Mouse (Mus musculus): Measurements from ENCODE around the gene Rbbp8nl. TPM values are rescaled to one million over a fixed set of nuclear protein-coding genes. Genes with fewer than 3 reads are reported as not detected.

Rbbp8nl gene
- total RNA-seq, 2 experiments from 2014 or later = not detected

GRCm38 (mm10) chr2:180291566-180291965, 1.9 kb upstream of the Rbbp8nl start:
- intact Hi-C loops (cut with DNase I) = no loop called here
- DNase-seq (ENCODE audit: low spot score in 2 of 2) = no peak

- intact Hi-C loops (cut with DNase I) = no loop called here
These were observed 824 bp upstream of the Rbbp8nl start for GRCm38 (mm10) chr2:180290503-180290902.

GRCm38 (mm10) chr2:180288966-180289365, 713 bp downstream of the Rbbp8nl start:
- no peak for DNase-seq (ENCODE audit: low spot score in 2 of 2)
- intact Hi-C loops (cut with DNase I) = no loop called here

More at GRCm38 (mm10) chr2:180290503-180290902, 824 bp upstream of the Rbbp8nl start:
- no peak for DNase-seq (ENCODE audit: low spot score in 2 of 2)

- intact Hi-C loops (cut with DNase I) = loop anchor here (10.0 kb wide), 1 partner anchor 495 kb away; the partner anchor contains the start of gene Bhlhe23
- no peak for DNase-seq (ENCODE audit: low spot score in 2 of 2)
These were observed 10.4 kb downstream of the Rbbp8nl start for GRCm38 (mm10) chr2:180279321-180279720.

GRCm38 (mm10) chr2:180277773-180278320, 11.8 kb downstream of the Rbbp8nl start:
- intact Hi-C loops (cut with DNase I) = loop anchor here (10.0 kb wide), 1 partner anchor 497 kb away; the partner anchor contains the start of gene Bhlhe23
- no peak for DNase-seq (ENCODE audit: low spot score in 2 of 2)

- DNase-seq (ENCODE audit: low spot score in 2 of 2) = no peak
These were observed 12.8 kb downstream of the Rbbp8nl start for GRCm38 (mm10) chr2:180276851-180277259.

GRCm38 (mm10) chr2:180276385-180276784, 13.3 kb downstream of the Rbbp8nl start:
- intact Hi-C loops (cut with DNase I) = loop anchor here (1.0 to 10.0 kb wide), 2 partner anchors 71 to 498 kb away; partner anchors contain the start of gene Bhlhe23
- DNase-seq (ENCODE audit: low spot score in 2 of 2) = no peak

More at GRCm38 (mm10) chr2:180276851-180277259, 12.8 kb downstream of the Rbbp8nl start:
- intact Hi-C loops (cut with DNase I) = loop anchor here (1.0 to 10.0 kb wide), 2 partner anchors 70 to 498 kb away; partner anchors contain the start of gene Bhlhe23

GRCm38 (mm10) chr2:180275836-180276235, 13.8 kb downstream of the Rbbp8nl start:
- peak; percentile 77 to 83 for DNase-seq (ENCODE audit: low spot score in 2 of 2)
- intact Hi-C loops (cut with DNase I) = loop anchor here (1.0 to 10.0 kb wide), 4 partner anchors 71 to 499 kb away; partner anchors contain the start of genes Bhlhe23 and Mrgbp

- DNase-seq (ENCODE audit: low spot score in 2 of 2) = no peak
- intact Hi-C loops (cut with DNase I) = loop anchor here (2.0 to 10.0 kb wide), 3 partner anchors 158 to 500 kb away; partner anchors contain the start of genes Bhlhe23 and Mrgbp
These were observed 15.2 kb downstream of the Rbbp8nl start for GRCm38 (mm10) chr2:180274523-180274922.

- intact Hi-C loops (cut with DNase I) = loop anchor here (2.0 to 10.0 kb wide), 3 partner anchors 159 to 501 kb away; partner anchors contain the start of genes Bhlhe23 and Mrgbp
- peak; percentile 93 to 96 for DNase-seq (ENCODE audit: low spot score in 2 of 2)
These were observed 16.1 kb downstream of the Rbbp8nl start, which contains the start of gene Cables2 for GRCm38 (mm10) chr2:180273394-180274244. Cables2 (minus strand) TSS chr2:180273496.

- intact Hi-C loops (cut with DNase I) = loop anchor here (10.0 kb wide), 1 partner anchor 502 kb away; the partner anchor contains the start of gene Bhlhe23
- DNase-seq (ENCODE audit: low spot score in 2 of 2) = peak in 1 of 2 experiments; percentile 33
These were observed 16.8 kb downstream of the Rbbp8nl start for GRCm38 (mm10) chr2:180272884-180273321.

GRCm38 (mm10) chr2:180271804-180272395, 17.8 kb downstream of the Rbbp8nl start:
- no peak for DNase-seq (ENCODE audit: low spot score in 2 of 2)
- intact Hi-C loops (cut with DNase I) = loop anchor here (10.0 kb wide), 1 partner anchor 503 kb away; the partner anchor contains the start of gene Bhlhe23

GRCm38 (mm10) chr2:180270537-180271255, 19.0 kb downstream of the Rbbp8nl start:
- DNase-seq (ENCODE audit: low spot score in 2 of 2) = no peak
- intact Hi-C loops (cut with DNase I) = loop anchor here (10.0 kb wide), 1 partner anchor 504 kb away; the partner anchor contains the start of gene Bhlhe23

- no peak for DNase-seq (ENCODE audit: low spot score in 2 of 2)
- intact Hi-C loops (cut with DNase I) = no loop called here
These were observed 20.4 kb downstream of the Rbbp8nl start for GRCm38 (mm10) chr2:180269329-180269728.

- intact Hi-C loops (cut with DNase I) = no loop called here
- no peak for DNase-seq (ENCODE audit: low spot score in 2 of 2)
These were observed 21.7 kb downstream of the Rbbp8nl start for GRCm38 (mm10) chr2:180267955-180268354.

- intact Hi-C loops (cut with DNase I) = no loop called here
- no peak for DNase-seq (ENCODE audit: low spot score in 2 of 2)
These were observed 26.8 kb downstream of the Rbbp8nl start for GRCm38 (mm10) chr2:180262891-180263290.

- intact Hi-C loops (cut with DNase I) = no loop called here
- DNase-seq (ENCODE audit: low spot score in 2 of 2) = no peak
These were observed 27.2 kb downstream of the Rbbp8nl start for GRCm38 (mm10) chr2:180262441-180262840.

- DNase-seq (ENCODE audit: low spot score in 2 of 2) = no peak
- intact Hi-C loops (cut with DNase I) = no loop called here
These were observed 27.8 kb downstream of the Rbbp8nl start for GRCm38 (mm10) chr2:180261901-180262300.
